Mouse (Mus musculus) intestine, embryonic 15.5 days (tissue): ENCODE results near the gene Dennd5a. TPM values are rescaled to one million over a fixed set of nuclear protein-coding genes. Genes with fewer than 3 reads are reported as not detected.

ENCODE experiments used
- ATAC-seq: fragments of 200-750 bp; cut with Nextera tagmentation; 2 replicates; pipeline ENCODE4 v1.8.0; 2017; ENCODE audit warnings: moderate TSS enrichment, moderate library complexity
- H3K27ac ChIP-seq: fragments of 300-500 bp; sonication (generic); 2 replicates; pipeline ENCODE4 v1.5.1; 2015; ENCODE audit warnings: mild to moderate bottlenecking, inconsistent platforms
- H3K27me3 ChIP-seq: fragments of 300-500 bp; sonication (generic); replicated peaks from 2 replicates; pipeline ENCODE4 v1.6.1; 2015; ENCODE audit warnings: inconsistent platforms
- H3K36me3 ChIP-seq: fragments of 300-500 bp; sonication (generic); 2 replicates; pipeline ENCODE4 v1.6.1; 2015; ENCODE audit warnings: inconsistent platforms
- H3K4me1 ChIP-seq: fragments of 300-500 bp; sonication (generic); replicated peaks from 2 replicates; pipeline ENCODE4 v1.6.1; 2015; ENCODE audit warnings: inconsistent platforms
- H3K4me2 ChIP-seq: fragments of 300-500 bp; sonication (generic); replicated peaks from 2 replicates; pipeline ENCODE4 v1.6.1; 2015; ENCODE audit warnings: mild to moderate bottlenecking, inconsistent platforms
- H3K4me3 ChIP-seq: fragments of 300-500 bp; sonication (generic); replicated peaks from 2 replicates; pipeline ENCODE4 v1.5.1; 2015; ENCODE audit warnings: inconsistent platforms
- H3K9ac ChIP-seq: fragments of 300-500 bp; sonication (generic); 2 replicates; pipeline ENCODE4 v1.6.1; 2015; ENCODE audit warnings: inconsistent platforms
- H3K9me3 ChIP-seq: fragments of 300-500 bp; sonication (generic); 2 replicates; pipeline ENCODE4 v1.6.1; 2016; ENCODE audit warnings: inconsistent platforms
- WGBS: fragments of 180-500 bp; shearing (Covaris S2); methylation state at CpG from one replicate; pipeline ENCODE4 v1.1.7; 2015; 5-methylcytosine and 5-hydroxymethylcytosine counted together
- polyA plus RNA-seq: library from polyadenylated mRNA; unstranded; fragments of >200 nt; fragmentation: Nextera tagmentation; extraction: Ambion mirVana; gene quantifications from 2 replicates; pipeline ENCODE4 v1.2.1, GENCODE M21; 2015

Gene Dennd5a
- polyA plus RNA-seq, 1 experiment from 2014 or later = 24.9 TPM

DNA sequence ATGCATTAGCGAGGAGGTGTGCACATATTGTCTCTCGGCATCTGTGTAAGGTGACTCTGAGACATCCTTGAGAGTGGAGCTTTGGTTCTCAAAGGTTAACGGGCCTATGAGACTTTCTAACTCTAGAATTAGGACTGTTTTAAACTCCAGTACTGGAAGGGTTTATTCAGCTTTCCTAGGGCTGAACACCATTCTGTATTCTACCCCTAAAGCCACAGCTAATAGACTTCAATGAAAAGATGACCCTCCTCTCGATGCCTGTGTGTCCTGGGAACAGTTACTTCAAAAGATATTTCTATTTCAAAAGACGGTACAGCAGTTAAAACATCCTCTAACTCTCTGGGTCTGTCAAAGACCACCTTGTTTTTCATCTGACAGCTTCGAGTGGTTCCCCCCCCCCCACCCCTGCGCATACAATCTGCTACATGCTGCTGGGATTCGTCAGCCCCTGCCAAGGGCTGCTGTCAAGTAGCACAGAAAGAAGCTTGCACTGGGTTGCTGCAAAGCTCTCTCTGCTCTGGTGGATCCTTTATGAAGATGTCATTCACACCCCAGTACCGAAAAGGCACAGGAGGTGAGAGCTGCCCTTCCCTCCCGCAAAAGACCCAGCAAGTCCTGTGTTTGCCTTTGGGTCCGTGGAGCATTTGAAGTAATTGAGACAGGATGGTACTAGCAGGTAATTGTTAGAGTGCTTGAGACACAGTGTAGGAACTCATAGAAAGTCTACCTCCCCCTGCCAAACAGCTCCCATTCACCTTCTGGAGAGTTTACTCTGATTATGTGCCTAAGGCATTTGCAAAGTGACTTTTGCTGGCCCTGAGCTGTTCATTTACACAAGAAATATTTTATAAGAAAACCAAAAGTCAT is 111.2 kb downstream of the Dennd5a start:
- peaks cover 13% of the 10 kb centered on the region for H3K4me1 ChIP-seq
- no peaks in the 10 kb centered on the region for H3K9me3 ChIP-seq
- no peaks in the 10 kb centered on the region for H3K36me3 ChIP-seq
- H3K27ac ChIP-seq = no peak overlapping the region
- no peak overlapping the region for H3K4me2 ChIP-seq
- no peak for ATAC-seq
- no peak overlapping the region for H3K9ac ChIP-seq
- 36% methylated on average over 11 of the region's 11 CpGs for WGBS
- no peaks in the 10 kb centered on the region for H3K27me3 ChIP-seq
- H3K4me3 ChIP-seq = no peak overlapping the region

DNA sequence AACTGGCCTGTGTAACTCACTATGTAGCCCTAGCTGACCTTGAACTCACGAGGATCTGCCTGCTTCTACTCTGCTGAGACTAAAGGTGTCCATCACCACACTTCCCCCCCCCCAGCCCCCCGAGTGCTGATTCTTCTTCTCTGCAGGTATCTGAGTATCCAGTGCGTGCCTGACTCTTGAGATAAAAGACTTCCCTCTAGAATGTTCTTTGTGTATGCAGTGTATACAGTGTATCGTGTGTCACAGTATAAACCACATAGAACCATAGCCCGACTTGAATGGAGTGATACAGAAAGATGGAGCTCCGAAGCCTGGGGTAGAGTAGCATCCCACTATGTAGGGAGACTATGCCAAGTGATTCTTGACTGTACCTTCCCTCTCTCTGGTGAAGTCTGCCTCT is 116.2 kb downstream of the Dennd5a start:
- whole genome bisulfite sequencing = 79% methylated on average over 6 of the region's 6 CpGs
- no peak overlapping the region for H3K4me2 ChIP-seq
- no peaks in the 10 kb centered on the region for H3K36me3 ChIP-seq
- H3K9me3 ChIP-seq = no peaks in the 10 kb centered on the region
- no peak overlapping the region for H3K9ac ChIP-seq
- H3K4me3 ChIP-seq = no peak overlapping the region
- ATAC-seq = no peak
- no peaks in the 10 kb centered on the region for H3K4me1 ChIP-seq
- no peak overlapping the region for H3K27ac ChIP-seq
- no peaks in the 10 kb centered on the region for H3K27me3 ChIP-seq

Other genes starting within 250 kb of the Dennd5a start
- gene BC051019, start 236.6 kb downstream of the Dennd5a start, polyA plus RNA-seq = 0.14 and 0.16 TPM in 2 replicates
- gene Ascl3, start 228.7 kb downstream of the Dennd5a start, polyA plus RNA-seq = not detected in 2 replicates
- gene Tmem9b, start 207.6 kb downstream of the Dennd5a start, polyA plus RNA-seq = 64.4 and 65.2 TPM in 2 replicates
- gene Nrip3, start 178.4 kb downstream of the Dennd5a start, polyA plus RNA-seq = 0.33 and 0.36 TPM in 2 replicates
- gene Scube2, start 94.8 kb downstream of the Dennd5a start, polyA plus RNA-seq = 1.6 and 1.7 TPM in 2 replicates
- gene Tmem41b, start 26.5 kb upstream of the Dennd5a start, polyA plus RNA-seq = 74.6 and 81.9 TPM in 2 replicates
- 43.7 and 44.4 TPM in 2 replicates for gene Ipo7, start 57.8 kb upstream of the Dennd5a start, polyA plus RNA-seq
- 15.0 and 15.6 TPM in 2 replicates for gene Zfp143, start 100.7 kb upstream of the Dennd5a start, polyA plus RNA-seq
- gene Wee1, start 161.6 kb upstream of the Dennd5a start, polyA plus RNA-seq = 26.3 and 31.1 TPM in 2 replicates